Mouse (Mus musculus): ENCODE results near the gene Adarb2. TPM values are rescaled to one million over a fixed set of nuclear protein-coding genes. Genes with fewer than 3 reads are reported as not detected.

The Adarb2 gene
- total and polyA plus RNA-seq, 3 experiments = not detected

DNA sequence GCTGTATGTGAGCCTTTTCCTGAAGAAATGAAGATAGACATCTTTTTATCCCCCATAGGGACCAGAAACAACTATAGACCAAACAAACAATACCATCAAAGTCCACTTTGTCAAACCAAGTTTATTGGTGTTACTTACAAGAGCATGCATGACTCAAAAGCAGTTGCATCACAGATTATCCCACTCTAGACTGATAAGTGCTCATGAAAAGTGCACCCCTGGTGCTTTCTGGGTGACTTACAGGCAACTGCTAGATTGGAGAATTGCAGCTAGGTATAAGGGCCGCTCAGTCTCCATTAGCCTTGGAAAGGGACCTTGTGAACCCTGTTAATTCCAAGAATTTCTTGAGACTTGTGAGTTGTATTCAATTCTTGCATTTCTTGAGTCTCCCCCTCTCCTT lies 429.0 kb downstream of the Adarb2 start:
- H3K27me3 ChIP-seq (replicated peaks) = no peaks in the 10 kb centered on the region
- no peak for DNase-seq (ENCODE audit: extremely low read depth)
- H3K9me3 ChIP-seq (replicated peaks; ENCODE audit: low read length) = no peaks in the 10 kb centered on the region
- no peak overlapping the region for H3K4me3 ChIP-seq (replicated peaks in 1 of 3; ENCODE audit: low read depth in 2 of 3, low read length in 2 of 3, poor library complexity in 1 of 3)
- no peak overlapping the region for H3K9ac ChIP-seq (ENCODE audit: insufficient read depth, low read depth)
- H3K4me1 ChIP-seq (ENCODE audit: control insufficient read depth in 1 of 2, insufficient read depth in 2 of 2) = peaks cover 0 to 4% of the 10 kb centered on the region in 2 experiments; a peak in 1 of 4 replicates
- H3K27ac ChIP-seq (ENCODE audit: insufficient read depth, low read depth) = no peak overlapping the region
- dilution Hi-C loops (cut with MboI; ENCODE audit: extremely low pct_ligation_motif_present, extremely low pct_unique_long_range_greater_than_20kb, low sequenced_read_pairs) = no loop called here
- in situ Hi-C loops (cut with MboI; ENCODE audit: low pct_ligation_motif_present, low pct_unique_long_range_greater_than_20kb, low sequenced_read_pairs) = no loop called here
- H3K79me2 ChIP-seq (replicated peaks; ENCODE audit: control insufficient read depth, extremely low read depth, insufficient read depth, poor library complexity, severe bottlenecking) = no peaks in the 10 kb centered on the region
- H3K36me3 ChIP-seq (replicated peaks in 1 of 2; ENCODE audit: control insufficient read depth in 1 of 2, insufficient read depth in 1 of 2, low read length in 1 of 2) = no peaks in the 10 kb centered on the region
- no peak overlapping the region for H3K4me2 ChIP-seq (ENCODE audit: insufficient read depth, low read depth, poor library complexity, severe bottlenecking)
- TF ChIP-seq POLR2AphosphoS2 (IDR thresholded peaks at IDR 0.05; ENCODE audit: low read depth, low read length) (no peak), CHD2 (IDR thresholded peaks at IDR 0.05; ENCODE audit: low read length) (no peak), PAX5 (IDR thresholded peaks at IDR 0.05; ENCODE audit: low read length) (no peak), IRF4 (IDR thresholded peaks at IDR 0.05; ENCODE audit: low read depth, low read length) (no peak), ZKSCAN1 (IDR thresholded peaks at IDR 0.05; ENCODE audit: borderline replicate concordance, low read depth, low read length) (no peak), ETS1 (conservative IDR thresholded peaks at IDR 0.05; ENCODE audit: low read depth, low read length) (no peak), EP300 (IDR thresholded peaks at IDR 0.05; ENCODE audit: low read length) (no peak), MXI1 (IDR thresholded peaks at IDR 0.05; ENCODE audit: low read depth, low read length) (no peak), USF2 (conservative IDR thresholded peaks at IDR 0.05; ENCODE audit: low read depth, low read length) (no peak), TBP (conservative IDR thresholded peaks at IDR 0.05; ENCODE audit: low read depth, low read length) (no peak), E2F4 (IDR thresholded peaks at IDR 0.05; ENCODE audit: insufficient replicate concordance, low read depth, low read length) (no peak), RCOR1 (conservative IDR thresholded peaks at IDR 0.05; ENCODE audit: low read depth, low read length) (no peak), MAZ (IDR thresholded peaks at IDR 0.05; ENCODE audit: low read depth, low read length) (no peak), ZMIZ1 (IDR thresholded peaks at IDR 0.05; ENCODE audit: low read depth, low read length) (no peak), HCFC1 (IDR thresholded peaks at IDR 0.05; ENCODE audit: low read depth, low read length) (no peak), MAFK (IDR thresholded peaks at IDR 0.05; ENCODE audit: insufficient replicate concordance, low read length) (no peak), ELF1 (IDR thresholded peaks at IDR 0.05; ENCODE audit: low read depth, low read length) (no peak)

- Histone ChIP-seq H3K4me2 (ENCODE audit: insufficient read depth, low read depth, poor library complexity, severe bottlenecking) (no peak overlapping the region), H3K27ac (ENCODE audit: insufficient read depth, low read depth) (no peak overlapping the region), H3K4me1 (ENCODE audit: control insufficient read depth in 1 of 2, insufficient read depth in 2 of 2) (peaks cover 0 to 4% of the 10 kb centered on the region in 2 experiments; a peak in 1 of 4 replicates), H3K79me2 (replicated peaks; ENCODE audit: control insufficient read depth, extremely low read depth, insufficient read depth, poor library complexity, severe bottlenecking) (no peaks in the 10 kb centered on the region), H3K27me3 (replicated peaks) (no peaks in the 10 kb centered on the region), H3K9me3 (replicated peaks; ENCODE audit: low read length) (no peaks in the 10 kb centered on the region), H3K4me3 (replicated peaks in 1 of 3; ENCODE audit: low read depth in 2 of 3, low read length in 2 of 3, poor library complexity in 1 of 3) (no peak overlapping the region), H3K9ac (ENCODE audit: insufficient read depth, low read depth) (no peak overlapping the region), H3K36me3 (replicated peaks in 1 of 2; ENCODE audit: control insufficient read depth in 1 of 2, insufficient read depth in 1 of 2, low read length in 1 of 2) (no peaks in the 10 kb centered on the region)
- dilution Hi-C loops (cut with MboI; ENCODE audit: extremely low pct_ligation_motif_present, extremely low pct_unique_long_range_greater_than_20kb, low sequenced_read_pairs) = no loop called here
- in situ Hi-C loops (cut with MboI; ENCODE audit: low pct_ligation_motif_present, low pct_unique_long_range_greater_than_20kb, low sequenced_read_pairs) = no loop called here
- no peak for DNase-seq (ENCODE audit: extremely low read depth)
- TF ChIP-seq NRF1 (IDR thresholded peaks at IDR 0.05; ENCODE audit: low read depth, low read length) = no peak
- no peak for TF ChIP-seq MEF2A (IDR thresholded peaks at IDR 0.05; ENCODE audit: borderline replicate concordance, low read depth, low read length)
- no peak for TF ChIP-seq ZKSCAN1 (IDR thresholded peaks at IDR 0.05; ENCODE audit: borderline replicate concordance, low read depth, low read length)
- TF ChIP-seq HCFC1 (IDR thresholded peaks at IDR 0.05; ENCODE audit: low read depth, low read length) = no peak
These were observed 429.4 kb downstream of the Adarb2 start for GRCm38 (mm10) chr13:8632072-8632471.
